Mouse (Mus musculus) kidney, postnatal 0 days (tissue): ENCODE data around the gene Spdye4b. TPM values are rescaled to one million over a fixed set of nuclear protein-coding genes. Genes with fewer than 3 reads are reported as not detected.

Experiments used
- ATAC-seq: fragments of 200-750 bp; cut with Nextera tagmentation; replicated peaks from 2 replicates; pipeline ENCODE4 v1.8.0; 2017; ENCODE audit warnings: low read depth, moderate number of reproducible peaks, moderate TSS enrichment, moderate library complexity; ENCODE audit not compliant: low FRiP score
- DNase-seq: peaks from one replicate; pipeline ENCODE4 v3.0.0-alpha.2; 2016; ENCODE audit warnings: low spot score
- H3K27ac ChIP-seq: fragments of 300-500 bp; sonication (generic); 2 replicates; pipeline ENCODE4 v1.5.1; 2014; ENCODE audit warnings: mild to moderate bottlenecking
- H3K27me3 ChIP-seq: fragments of 300-500 bp; sonication (generic); 2 replicates; pipeline ENCODE4 v1.6.1; 2014; ENCODE audit warnings: low read length, mixed read lengths; ENCODE audit not compliant: insufficient read depth
- H3K36me3 ChIP-seq: fragments of 300-500 bp; sonication (generic); 2 replicates; pipeline ENCODE4 v1.6.1; 2014; ENCODE audit warnings: low read length, mixed read lengths; ENCODE audit not compliant: insufficient read depth
- H3K4me1 ChIP-seq: fragments of 300-500 bp; sonication (generic); replicated peaks from 2 replicates; pipeline ENCODE4 v1.6.1; 2014; ENCODE audit warnings: antibody characterized with exemption, low read length, mixed read lengths; ENCODE audit not compliant: insufficient read depth
- H3K4me2 ChIP-seq: fragments of 300-500 bp; sonication (generic); 2 replicates; pipeline ENCODE4 v1.6.1; 2014; ENCODE audit warnings: mild to moderate bottlenecking, low read length, moderate library complexity, mixed read lengths
- H3K4me3 ChIP-seq: fragments of 300-500 bp; sonication (generic); replicated peaks from 2 replicates; pipeline ENCODE4 v1.5.1; 2014; ENCODE audit warnings: low read depth, low read length
- H3K9ac ChIP-seq: fragments of 300-500 bp; sonication (generic); 2 replicates; pipeline ENCODE4 v1.6.1; 2014; ENCODE audit warnings: low read depth, low read length
- H3K9me3 ChIP-seq: fragments of 300-500 bp; sonication (generic); replicated peaks from 2 replicates; pipeline ENCODE4 v1.6.1; 2016; ENCODE audit warnings: low read length, inconsistent platforms, mixed read lengths
- CTCF ChIP-seq: IDR thresholded peaks from 2 replicates; pipeline ENCODE4 v1.5.1; 2016; ENCODE audit warnings: antibody characterized with exemption, low read depth, mild to moderate bottlenecking, moderate library complexity
- WGBS: fragments of 180-500 bp; shearing (Covaris S2); extraction: QIAGEN DNeasy Blood & Tissue Kit; methylation state at CpG from one replicate; pipeline ENCODE4 v1.1.7; 2014; 5-methylcytosine and 5-hydroxymethylcytosine counted together
- polyA plus RNA-seq: library from polyadenylated mRNA; unstranded; fragments of >200 nt; fragmentation: Nextera tagmentation; extraction: Ambion mirVana; gene quantifications from 2 replicates; pipeline ENCODE4 v1.2.1, GENCODE M21; 2015

Gene Spdye4b
- polyA plus RNA-seq, 1 experiment from 2014 or later: not detected

- Histone ChIP-seq H3K36me3 (no peaks in the 10 kb centered on the region), H3K27ac (no peak overlapping the region), H3K4me2 (no peak overlapping the region), H3K9me3 (no peaks in the 10 kb centered on the region), H3K27me3 (no peaks in the 10 kb centered on the region), H3K4me3 (no peak overlapping the region), H3K4me1 (no peaks in the 10 kb centered on the region), H3K9ac (no peak overlapping the region)
- no peak for TF ChIP-seq CTCF
- no peak for DNase-seq
- no peak for ATAC-seq
- 76% methylated on average over 3 of the region's 3 CpGs for WGBS
Observed at GRCm38 (mm10) chr5:143205015-143205414, 24.2 kb downstream of the Spdye4b start.

GRCm38 (mm10) chr5:143213832-143214231 is 33.0 kb downstream of the Spdye4b start:
- Histone ChIP-seq H3K4me1 (no peaks in the 10 kb centered on the region), H3K36me3 (no peaks in the 10 kb centered on the region), H3K27ac (no peak overlapping the region), H3K4me3 (no peak overlapping the region), H3K9ac (no peak overlapping the region), H3K9me3 (no peaks in the 10 kb centered on the region), H3K27me3 (no peaks in the 10 kb centered on the region), H3K4me2 (no peak overlapping the region)
- ATAC-seq (no peak), DNase-seq (no peak)
- 57% methylated on average over 2 of the region's 2 CpGs for WGBS
- TF ChIP-seq CTCF: no peak

- 79% methylated on average over 4 of the region's 5 CpGs for WGBS
- DNase-seq (no peak), ATAC-seq (no peak)
Observed at GRCm38 (mm10) chr5:143220996-143221395, 40.2 kb downstream of the Spdye4b start.

GRCm38 (mm10) chr5:143222287-143222686 is 41.5 kb downstream of the Spdye4b start:
- no peak for DNase-seq
- no peak overlapping the region for H3K4me3 ChIP-seq
- no peak overlapping the region for H3K27ac ChIP-seq
- H3K36me3 ChIP-seq: no peaks in the 10 kb centered on the region
- no peaks in the 10 kb centered on the region for H3K9me3 ChIP-seq
- H3K4me1 ChIP-seq: no peaks in the 10 kb centered on the region
- H3K9ac ChIP-seq: no peak overlapping the region
- no peak for ATAC-seq
- H3K27me3 ChIP-seq: no peaks in the 10 kb centered on the region
- no peak for TF ChIP-seq CTCF
- H3K4me2 ChIP-seq: no peak overlapping the region
- WGBS: 76% methylated on average over 1 of the region's 1 CpGs

More at GRCm38 (mm10) chr5:143220996-143221395, 40.2 kb downstream of the Spdye4b start:
- Histone ChIP-seq H3K9ac (no peak overlapping the region), H3K4me1 (no peaks in the 10 kb centered on the region), H3K27me3 (no peaks in the 10 kb centered on the region), H3K27ac (no peak overlapping the region), H3K4me2 (no peak overlapping the region), H3K4me3 (no peak overlapping the region), H3K36me3 (no peaks in the 10 kb centered on the region), H3K9me3 (no peaks in the 10 kb centered on the region)
- TF ChIP-seq CTCF: no peak

GRCm38 (mm10) chr5:143226790-143227189 is 46.0 kb downstream of the Spdye4b start, which contains the start of gene Spdye4a:
Gene Spdye4a, minus strand, starts transcription at chr5:143226890.
- H3K27ac ChIP-seq: no peak within 1 kb of the TSS
- DNase-seq: no peak
- no peak for TF ChIP-seq CTCF
- 82% methylated on average over 3 of the region's 3 CpGs for WGBS
- no peaks in the 10 kb centered on the region for H3K36me3 ChIP-seq
- ATAC-seq: no peak
- no peaks in the 10 kb centered on the region for H3K4me1 ChIP-seq
- no peaks in the 10 kb centered on the region for H3K27me3 ChIP-seq
- H3K4me2 ChIP-seq: no peak within 1 kb of the TSS
- no peak within 1 kb of the TSS for H3K9ac ChIP-seq
- H3K4me3 ChIP-seq: no peak within 1 kb of the TSS
- H3K9me3 ChIP-seq: no peaks in the 10 kb centered on the region

- Histone ChIP-seq H3K4me1 (peaks cover 9% of the 10 kb centered on the region; the same call in 1 of the 2 replicates), H3K27me3 (no peaks in the 10 kb centered on the region), H3K4me3 (peak within 1 kb of the TSS; percentile 93), H3K36me3 (peaks cover 9% of the 10 kb centered on the region; the same call in 1 of the 2 replicates), H3K9ac (peak within 1 kb of the TSS; percentile 92), H3K4me2 (peak within 1 kb of the TSS; percentile 88), H3K27ac (peak within 1 kb of the TSS; percentile 95), H3K9me3 (no peaks in the 10 kb centered on the region)
- TF ChIP-seq CTCF: peak; percentile 49; the same call in 1 of the 2 replicates
- DNase-seq: peak; percentile 98
- peak; percentile 94 for ATAC-seq
- WGBS: 0% methylated on average over 56 of the region's 58 CpGs
Observed at GRCm38 (mm10) chr5:143235028-143235693, 54.3 kb downstream of the Spdye4b start, which contains the start of gene Zfp12. Gene Zfp12, plus strand, starts transcription at chr5:143235163.
